Mouse (Mus musculus): ENCODE measurements at regions not wholly inside any gene's neighbourhood (a gene's known extent, or its start where the extent isn't known, plus 50 kb on each side); places are given as distances from the start of the nearest gene placed in this dataset.

- TF ChIP-seq POLR2A (IDR thresholded peaks at IDR 0.05; ENCODE audit: low read depth, low read length) (no peak), EP300 (IDR thresholded peaks at IDR 0.05; ENCODE audit: low read length) (no peak), USF2 (conservative IDR thresholded peaks at IDR 0.05; ENCODE audit: low read depth, low read length) (no peak), NELFE (IDR thresholded peaks at IDR 0.05; ENCODE audit: low read depth, low read length) (no peak)
Observed at GRCm38 (mm10) chr4:54704696-54705095, 240.2 kb upstream of the Zfp462 start.
